Mouse (Mus musculus) cerebellum, adult 9-10 months (tissue): ENCODE data around the gene Olfr157.

Source experiments
- DNase-seq: peaks from one replicate; pipeline ENCODE4 v3.0.0; 2022

The Olfr157 gene

GRCm38 (mm10) chr4:43795296-43795695 is 44.7 kb downstream of the Olfr157 start:
- no peak for DNase-seq
